Mouse (Mus musculus): ENCODE results near the gene Sema5a. TPM values are rescaled to one million over a fixed set of nuclear protein-coding genes. Genes with fewer than 3 reads are reported as not detected.
"Not testable (repeated sequence)": the region's sequence is repeated elsewhere in the genome, so short reads cannot be mapped to it uniquely, and the experiment has no call there.

Gene Sema5a
- polyA plus RNA-seq, 1 experiment, result 7.6 TPM

DNA sequence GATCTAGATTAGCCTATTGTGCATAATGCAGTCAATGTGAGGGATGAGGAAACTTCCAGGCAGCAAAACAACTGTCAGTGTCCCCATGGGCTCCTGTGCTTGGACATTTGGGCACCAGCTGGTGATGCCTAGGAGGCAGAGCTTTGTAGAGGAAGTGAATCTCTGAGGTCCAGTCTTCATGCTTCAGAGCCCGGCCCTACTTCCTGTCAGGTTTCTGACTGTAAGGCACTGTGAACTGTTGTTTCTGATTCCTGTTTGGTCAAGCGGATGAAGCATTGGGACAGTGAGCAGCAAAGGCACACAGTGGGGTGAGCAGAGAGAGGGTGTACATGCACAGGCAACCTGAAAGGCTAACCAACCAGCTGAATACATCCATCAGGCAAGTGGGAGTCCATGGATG is 14.5 kb upstream of the Sema5a start:
- H3K4me1 ChIP-seq (ENCODE audit: control insufficient read depth, insufficient read depth, low read length), result peaks cover 3% of the 10 kb centered on the region
- TF ChIP-seq CTCF (IDR thresholded peaks at IDR 0.05; ENCODE audit: insufficient read depth, low read length), result no peak
- TF ChIP-seq POLR2A (IDR thresholded peaks at IDR 0.05; ENCODE audit: borderline replicate concordance, extremely low read depth, low read depth, low read length), result no peak
- WGBS, result 82% methylated on average over 2 of the region's 2 CpGs
- DNase-seq, result no peak
- H3K4me3 ChIP-seq (replicated peaks; ENCODE audit: extremely low read depth, low read depth, low read length), result no peak overlapping the region

DNA sequence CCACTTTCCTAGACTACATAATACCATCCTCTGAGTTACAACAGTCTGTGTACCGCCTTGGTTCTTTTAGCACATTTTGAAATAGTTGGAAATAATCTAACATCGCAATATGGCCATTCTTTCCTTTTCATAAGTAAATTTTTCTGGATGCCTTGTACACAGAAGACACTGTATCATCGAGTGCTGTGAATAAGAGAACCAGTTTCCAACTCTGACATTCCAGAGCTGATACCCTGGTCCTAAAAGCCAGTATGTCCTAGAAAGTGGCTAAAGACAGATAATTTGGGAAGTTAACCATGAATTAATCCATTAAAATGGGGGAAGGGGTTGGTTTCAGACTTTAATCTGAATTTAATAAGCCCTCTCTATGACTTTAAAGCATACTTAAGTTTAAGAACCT is 12.4 kb upstream of the Sema5a start:
- H3K4me3 ChIP-seq (replicated peaks; ENCODE audit: extremely low read depth, low read depth, low read length), result no peak overlapping the region
- TF ChIP-seq POLR2A (IDR thresholded peaks at IDR 0.05; ENCODE audit: borderline replicate concordance, extremely low read depth, low read depth, low read length) (no peak), CTCF (IDR thresholded peaks at IDR 0.05; ENCODE audit: insufficient read depth, low read length) (no peak)
- no peak for DNase-seq
- WGBS, result 74% methylated on average over 3 of the region's 3 CpGs
- peaks cover 3% of the 10 kb centered on the region for H3K4me1 ChIP-seq (ENCODE audit: control insufficient read depth, insufficient read depth, low read length)

GRCm38 (mm10) chr15:32232666-32233141 is 11.9 kb upstream of the Sema5a start:
- not testable (repeated sequence) for H3K4me3 ChIP-seq (replicated peaks; ENCODE audit: extremely low read depth, low read depth, low read length); H3K4me1 ChIP-seq (ENCODE audit: control insufficient read depth, insufficient read depth, low read length)
- DNase-seq, result peak; percentile 33
- WGBS, result 13% methylated on average over 8 of the region's 8 CpGs

GRCm38 (mm10) chr15:32233451-32233850 is 11.2 kb upstream of the Sema5a start:
- WGBS, result 91% methylated on average over 1 of the region's 1 CpGs
- DNase-seq, result no peak
- Histone ChIP-seq H3K4me1 (ENCODE audit: control insufficient read depth, insufficient read depth, low read length) (peaks cover 3% of the 10 kb centered on the region), H3K4me3 (replicated peaks; ENCODE audit: extremely low read depth, low read depth, low read length) (no peak overlapping the region)
- no peak for TF ChIP-seq CTCF (IDR thresholded peaks at IDR 0.05; ENCODE audit: insufficient read depth, low read length)
- TF ChIP-seq POLR2A (IDR thresholded peaks at IDR 0.05; ENCODE audit: borderline replicate concordance, extremely low read depth, low read depth, low read length), result no peak

DNA sequence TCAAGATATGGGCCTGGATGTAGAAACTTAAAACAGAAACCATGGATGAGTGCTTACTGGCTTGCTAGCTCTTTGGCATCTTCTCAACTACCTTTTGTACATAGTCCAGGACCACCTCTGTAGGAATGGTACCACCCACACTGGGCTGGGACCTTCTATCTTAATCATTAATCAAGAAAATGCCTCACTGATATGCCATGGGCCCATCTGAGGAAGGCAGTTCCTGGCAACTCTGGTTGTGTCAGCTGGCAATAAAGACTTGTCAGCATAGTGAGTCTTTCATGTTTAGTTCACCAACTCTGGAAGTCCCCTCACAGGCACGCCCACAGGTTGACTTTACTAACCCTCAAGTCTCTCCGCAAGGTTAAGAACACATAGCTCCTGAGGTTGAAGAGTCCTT is 5.5 kb upstream of the Sema5a start:
- TF ChIP-seq CTCF (IDR thresholded peaks at IDR 0.05; ENCODE audit: insufficient read depth, low read length) (no peak), POLR2A (IDR thresholded peaks at IDR 0.05; ENCODE audit: borderline replicate concordance, extremely low read depth, low read depth, low read length) (no peak)
- no peak for DNase-seq
- 58% methylated on average over 2 of the region's 2 CpGs for WGBS
- Histone ChIP-seq H3K4me3 (replicated peaks; ENCODE audit: extremely low read depth, low read depth, low read length) (no peak overlapping the region), H3K4me1 (ENCODE audit: control insufficient read depth, insufficient read depth, low read length) (no peaks in the 10 kb centered on the region)

- 61% methylated on average over 3 of the region's 3 CpGs for WGBS
- Histone ChIP-seq H3K4me1 (ENCODE audit: control insufficient read depth, insufficient read depth, low read length) (no peaks in the 10 kb centered on the region), H3K4me3 (replicated peaks; ENCODE audit: extremely low read depth, low read depth, low read length) (no peak overlapping the region)
- TF ChIP-seq POLR2A (IDR thresholded peaks at IDR 0.05; ENCODE audit: borderline replicate concordance, extremely low read depth, low read depth, low read length) (no peak), CTCF (IDR thresholded peaks at IDR 0.05; ENCODE audit: insufficient read depth, low read length) (no peak)
- DNase-seq, result no peak
These were observed 4.5 kb upstream of the Sema5a start for GRCm38 (mm10) chr15:32240159-32240558.

GRCm38 (mm10) chr15:32241666-32242065 is 2.9 kb upstream of the Sema5a start:
- Histone ChIP-seq H3K4me1 (ENCODE audit: control insufficient read depth, insufficient read depth, low read length) (no peaks in the 10 kb centered on the region), H3K4me3 (replicated peaks; ENCODE audit: extremely low read depth, low read depth, low read length) (no peak overlapping the region)
- no peak for DNase-seq
- 68% methylated on average over 6 of the region's 6 CpGs for WGBS
- TF ChIP-seq POLR2A (IDR thresholded peaks at IDR 0.05; ENCODE audit: borderline replicate concordance, extremely low read depth, low read depth, low read length) (no peak), CTCF (IDR thresholded peaks at IDR 0.05; ENCODE audit: insufficient read depth, low read length) (no peak)

DNA sequence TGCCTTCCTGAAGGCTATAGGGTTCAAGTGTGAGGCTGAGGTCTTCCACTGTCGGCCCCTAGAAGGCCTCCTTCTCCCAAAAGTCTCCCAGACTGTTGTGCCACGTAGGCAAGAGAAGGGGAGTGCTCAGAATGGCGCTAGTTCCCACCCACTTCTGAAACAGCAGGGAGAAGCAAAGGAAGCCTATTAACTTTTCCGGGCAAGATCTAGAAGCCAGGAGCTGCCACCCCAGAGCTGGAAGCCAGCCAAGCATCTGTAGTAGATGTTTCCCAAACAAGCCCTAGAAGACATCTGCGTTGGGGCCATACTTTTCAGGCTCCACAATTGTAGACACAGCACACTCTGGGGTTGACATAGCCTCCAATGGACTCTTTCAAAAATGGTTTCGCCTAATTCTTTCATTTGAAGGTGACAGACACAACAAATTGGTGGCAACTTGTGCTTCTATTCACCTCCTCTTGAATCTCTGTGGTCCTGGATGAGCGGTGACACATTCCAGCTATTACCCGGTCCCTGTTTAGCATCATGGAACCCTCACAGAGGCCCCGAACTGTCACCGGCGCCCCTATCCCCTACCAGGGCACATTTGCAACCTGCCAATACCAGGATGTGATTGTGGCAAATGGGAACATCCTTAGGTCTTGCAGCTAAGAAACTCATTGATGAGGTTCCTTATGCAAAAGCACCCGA is 1.4 kb upstream of the Sema5a start:
- 47% methylated on average over 12 of the region's 12 CpGs for WGBS
- no peak for TF ChIP-seq CTCF (IDR thresholded peaks at IDR 0.05; ENCODE audit: insufficient read depth, low read length)
- no peak for TF ChIP-seq POLR2A (IDR thresholded peaks at IDR 0.05; ENCODE audit: borderline replicate concordance, extremely low read depth, low read depth, low read length)
- DNase-seq, result no peak
- peak overlapping the region; percentile 96 for H3K4me3 ChIP-seq (replicated peaks; ENCODE audit: extremely low read depth, low read depth, low read length)
- H3K4me1 ChIP-seq (ENCODE audit: control insufficient read depth, insufficient read depth, low read length), result no peaks in the 10 kb centered on the region

DNA sequence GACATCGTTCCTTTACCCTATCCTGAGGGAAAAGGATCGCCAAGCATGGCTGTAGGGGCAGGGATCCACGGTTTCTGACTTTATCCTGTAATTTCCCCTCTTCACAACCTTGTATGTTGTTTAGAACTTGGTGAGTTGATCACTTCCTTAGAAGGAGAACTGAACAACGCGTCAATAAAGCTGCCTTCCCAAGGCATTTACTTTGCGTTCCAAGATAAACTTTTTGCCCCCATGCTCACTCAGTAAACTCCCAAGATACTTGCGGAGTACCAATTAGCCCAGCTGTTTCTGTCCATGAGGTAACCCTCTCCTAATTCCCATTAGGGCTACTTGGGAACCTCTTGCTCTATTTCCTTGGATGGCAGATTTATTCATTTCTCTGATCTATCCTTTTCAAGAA is 786 bp upstream of the Sema5a start:
- no peak for DNase-seq
- no peak for TF ChIP-seq POLR2A (IDR thresholded peaks at IDR 0.05; ENCODE audit: borderline replicate concordance, extremely low read depth, low read depth, low read length)
- no peak for TF ChIP-seq CTCF (IDR thresholded peaks at IDR 0.05; ENCODE audit: insufficient read depth, low read length)
- 25% methylated on average over 7 of the region's 7 CpGs for WGBS
- Histone ChIP-seq H3K4me3 (replicated peaks; ENCODE audit: extremely low read depth, low read depth, low read length) (peak overlapping the region; percentile 96), H3K4me1 (ENCODE audit: control insufficient read depth, insufficient read depth, low read length) (no peaks in the 10 kb centered on the region)

- no peak for TF ChIP-seq CTCF (IDR thresholded peaks at IDR 0.05; ENCODE audit: insufficient read depth, low read length)
- TF ChIP-seq POLR2A (IDR thresholded peaks at IDR 0.05; ENCODE audit: borderline replicate concordance, extremely low read depth, low read depth, low read length), result no peak
- H3K4me1 ChIP-seq (ENCODE audit: control insufficient read depth, insufficient read depth, low read length), result no peaks in the 10 kb centered on the region
- peak overlapping the region; percentile 86 for H3K4me3 ChIP-seq (replicated peaks; ENCODE audit: extremely low read depth, low read depth, low read length)
- under 1% methylated on average over 52 of the region's 52 CpGs for WGBS
- DNase-seq, result peak; percentile 40
These were observed 586 bp downstream of the Sema5a start for GRCm38 (mm10) chr15:32244956-32245836.
